Mouse (Mus musculus) kidney, adult 18-20 months (tissue): ENCODE measurements around the gene Gm11239.
"Not testable (repeated sequence)": the region's sequence is repeated elsewhere in the genome, so short reads cannot be mapped to it uniquely, and the experiment has no call there.

Source experiments
- DNase-seq: peaks from one replicate; pipeline ENCODE4 v3.0.0; 2021

Gene Gm11239

GRCm38 (mm10) chr4:73668054-73668453, at the start of gene Gm11239:
TSS of gene Gm11239 (plus strand) at chr4:73668354.
- not testable (repeated sequence) for DNase-seq

GRCm38 (mm10) chr4:73622684-73623083, 45.5 kb upstream of the Gm11239 start, which contains the start of gene Gm11237:
TSS of gene Gm11237 (plus strand) at chr4:73622984.
- DNase-seq: not testable (repeated sequence)

- not testable (repeated sequence) for DNase-seq
Observed at GRCm38 (mm10) chr4:73637821-73638220, 30.3 kb upstream of the Gm11239 start, which contains the start of gene Gm11236. TSS of gene Gm11236 (plus strand) at chr4:73638121.

DNA sequence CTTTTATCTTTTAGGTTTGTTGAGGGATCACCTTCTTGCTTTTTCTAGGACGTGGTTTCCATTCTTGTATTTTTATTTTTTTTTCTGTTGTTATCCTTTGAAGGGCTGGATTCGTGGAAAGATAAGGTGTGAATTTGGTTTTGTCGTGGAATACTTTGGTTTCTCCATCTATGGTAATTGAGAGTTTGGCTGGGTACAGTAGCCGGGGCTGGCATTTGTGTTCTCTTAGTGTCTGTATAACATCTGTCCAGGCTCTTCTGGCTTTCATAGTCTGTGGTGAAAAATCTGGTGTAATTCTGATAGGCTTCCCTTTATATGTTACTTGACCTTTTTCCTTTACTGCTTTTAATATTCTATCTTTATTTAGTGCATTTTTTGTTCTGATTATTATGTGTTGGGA, 6.3 kb upstream of the Gm11239 start:
- DNase-seq: not testable (repeated sequence)

DNA sequence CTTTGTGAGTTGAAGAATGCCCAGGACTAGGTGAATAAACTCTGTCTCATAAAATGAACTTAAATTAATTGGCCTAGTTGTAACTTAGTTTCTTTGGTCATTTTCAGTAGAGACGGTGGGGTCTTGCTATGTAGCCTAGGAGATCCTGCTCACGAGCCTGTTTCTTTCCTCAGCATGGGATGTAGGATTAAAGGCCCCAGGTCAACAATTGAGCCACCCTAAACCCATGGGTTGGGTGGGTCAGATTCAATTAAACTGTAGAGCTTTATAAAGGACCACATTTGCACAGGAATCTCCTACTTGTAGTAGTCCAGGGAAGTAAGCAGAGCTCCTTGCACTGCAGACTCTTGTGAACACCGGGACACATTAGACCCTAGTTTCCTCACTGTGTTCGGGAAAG, 15.1 kb downstream of the Gm11239 start, which contains the start of gene Gm428:
Gm428 (plus strand) TSS at position 301 of the 400 bp plus-strand sequence.
- DNase-seq: not testable (repeated sequence)

DNA sequence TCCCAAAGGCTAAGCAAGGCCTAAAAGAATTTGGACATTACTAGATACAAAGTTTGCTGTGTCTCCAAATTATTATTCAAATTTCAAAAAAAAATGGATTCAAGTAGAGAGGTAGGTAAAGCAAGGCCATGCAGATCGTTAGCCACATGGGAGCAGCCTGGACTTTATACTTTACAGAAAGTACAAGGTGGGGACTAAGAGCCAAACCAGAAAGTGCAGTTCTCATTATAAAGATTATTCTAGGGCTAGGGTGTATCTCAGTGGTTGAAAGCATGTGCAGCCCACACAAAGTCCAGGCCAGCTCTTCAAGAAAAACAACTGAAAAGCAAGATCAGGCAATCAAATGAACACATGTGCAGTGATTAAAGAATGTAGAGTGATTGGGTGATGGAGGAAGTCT, 50.6 kb downstream of the Gm11239 start:
- no peak for DNase-seq

- DNase-seq: no peak
Observed at GRCm38 (mm10) chr4:73719819-73720218, 51.7 kb downstream of the Gm11239 start.
